Mouse (Mus musculus): Measurements from ENCODE around the gene Liph. TPM values are rescaled to one million over a fixed set of nuclear protein-coding genes. Genes with fewer than 3 reads are reported as not detected.
A peak's percentile ranks its signal among the peaks of the same experiment; 100 is the strongest.
"Not testable (repeated sequence)": the region's sequence is repeated elsewhere in the genome, so short reads cannot be mapped to it uniquely, and the experiment has no call there.

Liph gene
- under 1 TPM; 0.30 to 0.41 TPM for total RNA-seq (2021)

- intact Hi-C loops (cut with DNase I): no loop called here
- peak in 1 of 2 experiments; percentile 10 for DNase-seq (ENCODE audit: low spot score in 2 of 2)
Observed at GRCm38 (mm10) chr16:21995304-21995703, at the start of gene Liph. TSS of gene Liph (minus strand) at chr16:21995663.

- intact Hi-C loops (cut with DNase I): no loop called here
- DNase-seq (ENCODE audit: low spot score in 2 of 2): no peak
Observed at GRCm38 (mm10) chr16:22043830-22044229, 48.4 kb upstream of the Liph start.

- intact Hi-C loops (cut with DNase I): no loop called here
- DNase-seq (ENCODE audit: low spot score in 2 of 2): no peak
Observed at GRCm38 (mm10) chr16:22039978-22040377, 44.5 kb upstream of the Liph start.

- intact Hi-C loops (cut with DNase I): no loop called here
- DNase-seq (ENCODE audit: low spot score in 2 of 2): no peak
Observed at GRCm38 (mm10) chr16:22038554-22038953, 43.1 kb upstream of the Liph start.

- no peak for DNase-seq (ENCODE audit: low spot score in 2 of 2)
- intact Hi-C loops (cut with DNase I): no loop called here
Observed at GRCm38 (mm10) chr16:22027474-22027873, 32.0 kb upstream of the Liph start.

GRCm38 (mm10) chr16:22022122-22022521 lies 26.7 kb upstream of the Liph start:
- peak in 1 of 2 experiments; percentile 6 for DNase-seq (ENCODE audit: low spot score in 2 of 2)
- intact Hi-C loops (cut with DNase I): loop anchor here (5.0 kb wide), 1 partner anchor 185 kb away; no protein-coding TSS in a partner anchor

- no peak for DNase-seq (ENCODE audit: low spot score in 2 of 2)
- intact Hi-C loops (cut with DNase I): no loop called here
Observed at GRCm38 (mm10) chr16:22015569-22015968, 20.1 kb upstream of the Liph start.

- intact Hi-C loops (cut with DNase I): loop anchor here (5.0 kb wide), 1 partner anchor 172 kb away; no protein-coding TSS in a partner anchor
- no peak for DNase-seq (ENCODE audit: low spot score in 2 of 2)
Observed at GRCm38 (mm10) chr16:22009596-22009995, 14.1 kb upstream of the Liph start.

GRCm38 (mm10) chr16:22009099-22009584 lies 13.7 kb upstream of the Liph start, which contains the start of gene Senp2:
TSS of gene Senp2 (plus strand) at chr16:22009484.
- peak; percentile 100 for DNase-seq (ENCODE audit: low spot score in 2 of 2)
- intact Hi-C loops (cut with DNase I): loop anchor here (5.0 kb wide), 1 partner anchor 172 kb away; no protein-coding TSS in a partner anchor

GRCm38 (mm10) chr16:22001606-22002005 lies 6.1 kb upstream of the Liph start:
- intact Hi-C loops (cut with DNase I): no loop called here
- no peak for DNase-seq (ENCODE audit: low spot score in 2 of 2)

- intact Hi-C loops (cut with DNase I): no loop called here
Observed at GRCm38 (mm10) chr16:22001172-22001571, 5.7 kb upstream of the Liph start.

GRCm38 (mm10) chr16:21999941-22000690 lies 4.7 kb upstream of the Liph start:
- intact Hi-C loops (cut with DNase I): no loop called here
- DNase-seq (ENCODE audit: low spot score in 2 of 2): no peak

More at GRCm38 (mm10) chr16:22001172-22001571, 5.7 kb upstream of the Liph start:
- DNase-seq (ENCODE audit: low spot score in 2 of 2): no peak

- peak in 1 of 2 experiments; percentile 50 for DNase-seq (ENCODE audit: low spot score in 2 of 2)
- intact Hi-C loops (cut with DNase I): no loop called here
Observed at GRCm38 (mm10) chr16:21998061-21998460, 2.6 kb upstream of the Liph start.

GRCm38 (mm10) chr16:21996881-21997641 lies 1.6 kb upstream of the Liph start:
- intact Hi-C loops (cut with DNase I): no loop called here
- no peak for DNase-seq (ENCODE audit: low spot score in 2 of 2)

- intact Hi-C loops (cut with DNase I): no loop called here
- no peak for DNase-seq (ENCODE audit: low spot score in 2 of 2)
Observed at GRCm38 (mm10) chr16:21996402-21996801, 939 bp upstream of the Liph start.

- intact Hi-C loops (cut with DNase I): no loop called here
- DNase-seq (ENCODE audit: low spot score in 2 of 2): no peak
Observed at GRCm38 (mm10) chr16:21991774-21992173, 3.7 kb downstream of the Liph start.

GRCm38 (mm10) chr16:21990893-21991292 lies 4.6 kb downstream of the Liph start:
- DNase-seq (ENCODE audit: low spot score in 2 of 2); intact Hi-C loops (cut with DNase I): not testable (repeated sequence)

- intact Hi-C loops (cut with DNase I): no loop called here
- DNase-seq (ENCODE audit: low spot score in 2 of 2): no peak
Observed at GRCm38 (mm10) chr16:21987956-21988355, 7.5 kb downstream of the Liph start.

GRCm38 (mm10) chr16:21986191-21986590 lies 9.3 kb downstream of the Liph start:
- intact Hi-C loops (cut with DNase I): no loop called here

GRCm38 (mm10) chr16:21984091-21984490 lies 11.4 kb downstream of the Liph start:
- intact Hi-C loops (cut with DNase I): no loop called here

More at GRCm38 (mm10) chr16:21986191-21986590, 9.3 kb downstream of the Liph start:
- no peak for DNase-seq (ENCODE audit: low spot score in 2 of 2)

More at GRCm38 (mm10) chr16:21984091-21984490, 11.4 kb downstream of the Liph start:
- no peak for DNase-seq (ENCODE audit: low spot score in 2 of 2)

Data from left cerebral cortex, postnatal 25 days (tissue).